Mouse (Mus musculus) gastrocnemius, postnatal 36 days (tissue): Measurements from ENCODE around the gene Skp1a. TPM values are rescaled to one million over a fixed set of nuclear protein-coding genes. Genes with fewer than 3 reads are reported as not detected.

Source experiments
- DNase-seq, 2 experiments: peaks; one replicate each; pipeline ENCODE4 v3.0.0; 2022
- intact Hi-C: fragments of 180-260 bp; cut with DNase I; formaldehyde crosslinking; loops from one replicate; pipeline ENCODE4 v1.15.1; 2025
- total RNA-seq, 2 experiments: library from RNA; stranded (reverse); gene quantifications; 2 replicates each; pipeline ENCODE4 v1.2.3; 2021

The Skp1a gene
- total RNA-seq, 2 experiments from 2014 or later, result 244 to 259 TPM

DNA sequence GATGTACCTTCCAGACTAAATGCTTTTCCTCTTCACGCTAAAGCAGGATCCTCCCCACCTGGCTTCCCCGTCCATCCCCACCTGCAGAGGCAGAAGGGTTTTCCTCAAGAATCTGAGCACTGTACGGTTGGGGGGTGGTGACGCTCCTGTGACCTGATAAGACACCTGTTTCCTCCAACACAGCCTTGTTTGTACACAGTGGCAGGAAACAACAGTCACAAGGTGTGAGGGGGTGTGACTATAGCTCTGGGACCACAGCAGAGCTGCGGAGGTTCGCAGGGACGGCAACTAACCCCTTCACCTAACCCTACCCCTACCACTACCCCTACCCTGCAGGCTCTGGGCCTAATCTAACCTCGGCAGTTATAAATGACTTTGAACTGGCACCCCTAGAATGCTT, 43.6 kb downstream of the Skp1a start:
- DNase-seq, result no peak
- intact Hi-C loops, result no loop called here

DNA sequence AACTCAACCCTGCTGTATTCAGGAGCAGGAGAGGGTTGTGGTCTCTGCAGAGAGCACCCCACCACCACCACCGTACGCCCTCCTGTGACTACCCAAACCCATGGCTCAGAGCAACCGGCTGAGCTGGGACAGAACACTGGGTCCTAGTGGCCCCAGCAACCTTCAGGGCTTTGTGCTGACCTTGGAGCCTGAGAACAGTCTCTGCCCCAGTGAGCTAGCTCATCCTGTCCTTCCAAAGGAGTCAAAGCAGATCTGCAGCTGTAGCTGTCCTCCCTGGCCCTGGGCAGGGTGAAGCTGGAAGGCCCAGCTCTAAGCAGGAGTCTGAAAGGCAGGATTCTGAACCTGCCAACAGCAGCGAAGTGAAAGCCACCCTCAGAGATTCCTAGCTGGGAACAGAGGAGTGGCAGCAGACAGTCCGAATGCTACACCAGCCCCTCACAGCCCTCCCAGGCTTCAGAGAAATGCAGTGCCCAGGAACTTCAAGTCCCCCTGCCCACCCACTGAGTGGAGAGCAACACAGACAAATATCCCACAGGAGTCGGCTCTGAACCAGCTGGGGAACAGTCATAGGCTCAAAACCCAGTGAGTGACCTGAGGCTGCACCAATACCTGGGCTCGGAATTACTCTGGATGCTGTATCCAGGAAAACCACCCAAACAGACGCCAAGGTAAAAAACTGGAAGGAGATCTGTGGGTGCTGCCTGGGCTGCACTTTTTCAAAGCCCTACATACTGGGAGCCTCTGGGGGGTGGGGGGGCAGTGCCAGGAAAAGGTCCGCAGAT, 44.2 kb downstream of the Skp1a start:
- no peak for DNase-seq
- intact Hi-C loops, result no loop called here

DNA sequence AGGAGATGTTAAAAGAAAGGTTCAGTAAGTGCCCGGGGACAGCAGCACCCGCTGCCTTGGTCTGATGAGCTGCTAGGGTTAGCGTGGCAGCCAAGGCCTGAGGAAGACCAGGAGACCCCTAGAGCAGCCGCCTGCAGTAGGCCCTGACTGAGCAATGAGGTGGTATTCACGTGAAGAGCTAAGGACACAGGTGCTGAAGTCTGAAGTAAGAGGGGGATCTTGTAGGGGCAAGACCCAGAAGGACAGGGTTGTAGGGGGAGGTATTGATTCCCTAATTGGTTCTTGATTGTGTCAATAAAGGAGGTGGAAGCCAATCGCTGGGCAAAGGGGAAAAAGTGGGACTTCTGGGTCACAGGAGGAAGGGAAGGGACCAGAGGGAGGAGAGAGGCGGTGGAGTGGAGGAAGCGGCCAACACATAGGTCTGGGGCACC, 45.2 kb downstream of the Skp1a start:
- no peak for DNase-seq
- intact Hi-C loops, result no loop called here

DNA sequence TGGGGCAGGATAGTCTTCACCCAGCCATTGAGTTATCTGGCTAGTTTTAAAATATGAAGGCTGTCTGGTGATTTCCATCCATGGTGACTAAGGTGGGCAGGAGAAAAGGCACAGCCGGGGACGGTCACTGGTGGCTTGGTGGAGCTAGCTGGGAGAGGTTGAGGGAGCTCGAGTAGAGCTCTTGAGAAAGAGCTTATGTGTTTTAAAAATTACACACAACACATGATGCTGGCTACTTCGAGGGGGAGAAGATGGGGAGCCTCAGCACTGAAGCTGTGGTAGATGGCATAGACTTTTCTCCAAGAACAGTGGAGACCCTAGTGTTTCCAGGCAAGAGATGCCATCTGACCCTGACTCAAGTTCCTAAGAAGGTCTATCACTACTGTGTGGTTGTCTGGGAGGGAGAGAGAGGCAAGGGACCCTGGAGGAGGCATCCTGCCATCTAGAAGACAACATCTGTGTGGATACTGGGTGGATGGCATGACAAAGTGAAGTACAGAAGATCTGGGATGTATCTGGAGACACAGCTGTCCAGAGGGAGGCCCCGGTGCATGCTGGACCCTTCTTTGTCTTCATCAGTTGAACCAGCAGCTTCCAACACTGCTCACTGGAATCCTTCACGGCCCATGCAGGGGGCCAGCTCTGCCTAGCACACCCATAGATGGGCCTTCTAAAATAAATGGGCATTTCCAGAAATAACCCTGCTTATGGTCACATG, 45.8 kb downstream of the Skp1a start:
- intact Hi-C loops, result no loop called here
- no peak for DNase-seq

DNA sequence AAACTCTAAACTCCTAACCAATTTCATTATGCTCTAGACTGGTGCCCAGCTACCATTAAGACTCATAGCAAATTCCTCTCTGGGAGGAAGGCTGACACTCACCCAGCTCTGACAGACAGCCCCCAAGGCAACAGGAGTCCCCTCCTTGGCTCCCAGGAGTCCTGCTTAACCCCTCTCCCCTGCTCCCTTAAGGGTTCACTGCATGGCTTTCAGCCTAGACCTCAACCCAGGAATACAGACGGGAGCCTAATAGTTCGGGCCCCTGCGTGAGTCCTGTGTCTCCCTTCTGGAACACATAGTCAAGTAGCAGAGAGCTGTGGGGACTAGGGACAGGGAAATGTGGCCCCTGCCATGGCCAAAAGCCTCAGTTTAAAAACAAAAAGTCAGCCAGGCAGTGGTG, 46.4 kb downstream of the Skp1a start:
- intact Hi-C loops, result no loop called here
- no peak for DNase-seq

GRCm38 (mm10) chr11:52278991-52279390, 47.2 kb downstream of the Skp1a start:
- intact Hi-C loops, result no loop called here
- DNase-seq, result no peak

GRCm38 (mm10) chr11:52279611-52280145, 47.9 kb downstream of the Skp1a start:
- DNase-seq, result no peak
- intact Hi-C loops, result no loop called here

GRCm38 (mm10) chr11:52280566-52281455, 49.0 kb downstream of the Skp1a start:
- intact Hi-C loops, result no loop called here

DNA sequence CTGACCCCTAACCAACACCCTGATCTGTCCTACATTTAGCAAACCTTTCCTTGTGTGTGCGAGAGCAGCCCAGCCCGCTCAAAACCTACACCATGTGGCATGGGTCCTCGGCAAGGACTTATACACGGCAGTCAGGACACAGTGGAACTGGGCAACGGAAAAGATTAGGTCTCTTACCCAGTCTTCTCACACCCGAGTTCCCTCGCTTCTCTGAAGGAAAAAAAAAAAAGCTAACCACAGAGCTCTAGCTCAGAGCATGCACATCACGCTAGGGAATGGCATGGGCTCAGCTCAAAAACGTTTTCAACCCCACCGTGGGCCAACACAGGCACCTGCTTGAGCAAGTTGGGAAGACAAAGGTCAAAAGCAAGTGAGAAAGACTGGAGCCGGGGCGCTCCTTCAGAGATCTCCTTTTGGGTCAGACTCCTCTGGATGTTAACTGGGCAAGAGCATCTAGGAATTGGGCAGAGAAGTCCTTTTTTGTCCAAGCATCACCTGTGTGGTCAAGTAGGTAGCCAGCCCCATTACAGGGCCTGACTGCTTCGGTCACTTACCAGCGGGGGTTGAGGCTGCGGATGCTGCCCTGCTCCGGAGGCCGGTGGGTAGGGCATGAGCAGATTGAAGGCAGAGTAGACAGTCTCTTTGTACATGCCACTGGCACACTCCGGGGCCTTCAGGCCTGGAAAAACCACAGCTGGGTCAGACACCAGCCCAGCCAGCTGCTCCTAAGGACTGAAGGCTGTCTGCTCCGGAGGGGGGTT, 50.0 kb downstream of the Skp1a start:
- DNase-seq, result no peak
- intact Hi-C loops, result no loop called here

More at GRCm38 (mm10) chr11:52280566-52281455, 49.0 kb downstream of the Skp1a start:
- DNase-seq, result no peak

GRCm38 (mm10) chr11:52282420-52282773, 50.6 kb downstream of the Skp1a start:
- DNase-seq, result no peak
- intact Hi-C loops, result no loop called here

DNA sequence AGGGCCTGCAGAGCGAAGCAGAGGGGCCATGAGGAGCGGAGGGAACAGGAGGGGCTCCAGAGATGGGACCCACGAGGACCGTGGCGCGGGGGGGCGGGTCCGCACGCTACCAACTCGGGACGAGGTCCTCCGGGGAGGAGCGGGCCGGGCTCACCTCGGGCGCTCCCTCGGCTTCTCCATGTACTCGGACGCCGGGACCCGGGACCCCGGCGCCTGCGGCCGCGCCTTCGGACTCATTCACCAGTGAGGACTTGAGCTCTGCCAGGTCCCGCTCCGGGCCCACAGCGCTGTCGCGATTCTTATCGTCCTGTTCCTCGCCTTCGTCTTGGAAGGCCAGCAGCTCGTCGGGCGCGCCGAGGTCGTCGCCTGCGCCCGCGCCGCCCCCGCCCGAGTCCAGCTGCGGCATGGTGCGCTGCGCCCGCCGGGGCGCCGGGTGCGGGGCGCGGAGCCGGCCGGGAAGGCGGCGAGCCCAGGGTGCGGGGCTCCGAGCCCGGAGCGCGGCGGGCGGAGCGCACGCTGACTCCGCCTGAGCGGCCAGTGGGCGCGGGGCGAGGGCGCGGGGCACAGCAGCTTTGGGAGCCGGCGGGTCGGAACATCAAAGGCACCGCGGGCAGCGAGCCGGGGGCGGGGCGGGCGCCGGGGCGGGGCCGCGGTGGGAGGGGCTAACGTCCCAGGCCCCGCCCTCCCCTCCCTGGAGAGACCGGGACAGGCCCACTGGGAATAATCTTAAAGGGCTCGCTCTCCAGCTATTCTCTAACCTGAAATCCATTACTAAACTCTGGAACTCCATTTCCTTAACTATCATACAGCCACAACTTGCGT, 51.2 kb downstream of the Skp1a start, which contains the start of gene Tcf7:
TSS of gene Tcf7 (minus strand) at position 241 of the 822 bp plus-strand sequence.
- peak in 1 of 2 experiments; percentile 36 for DNase-seq
- intact Hi-C loops, result no loop called here

DNA sequence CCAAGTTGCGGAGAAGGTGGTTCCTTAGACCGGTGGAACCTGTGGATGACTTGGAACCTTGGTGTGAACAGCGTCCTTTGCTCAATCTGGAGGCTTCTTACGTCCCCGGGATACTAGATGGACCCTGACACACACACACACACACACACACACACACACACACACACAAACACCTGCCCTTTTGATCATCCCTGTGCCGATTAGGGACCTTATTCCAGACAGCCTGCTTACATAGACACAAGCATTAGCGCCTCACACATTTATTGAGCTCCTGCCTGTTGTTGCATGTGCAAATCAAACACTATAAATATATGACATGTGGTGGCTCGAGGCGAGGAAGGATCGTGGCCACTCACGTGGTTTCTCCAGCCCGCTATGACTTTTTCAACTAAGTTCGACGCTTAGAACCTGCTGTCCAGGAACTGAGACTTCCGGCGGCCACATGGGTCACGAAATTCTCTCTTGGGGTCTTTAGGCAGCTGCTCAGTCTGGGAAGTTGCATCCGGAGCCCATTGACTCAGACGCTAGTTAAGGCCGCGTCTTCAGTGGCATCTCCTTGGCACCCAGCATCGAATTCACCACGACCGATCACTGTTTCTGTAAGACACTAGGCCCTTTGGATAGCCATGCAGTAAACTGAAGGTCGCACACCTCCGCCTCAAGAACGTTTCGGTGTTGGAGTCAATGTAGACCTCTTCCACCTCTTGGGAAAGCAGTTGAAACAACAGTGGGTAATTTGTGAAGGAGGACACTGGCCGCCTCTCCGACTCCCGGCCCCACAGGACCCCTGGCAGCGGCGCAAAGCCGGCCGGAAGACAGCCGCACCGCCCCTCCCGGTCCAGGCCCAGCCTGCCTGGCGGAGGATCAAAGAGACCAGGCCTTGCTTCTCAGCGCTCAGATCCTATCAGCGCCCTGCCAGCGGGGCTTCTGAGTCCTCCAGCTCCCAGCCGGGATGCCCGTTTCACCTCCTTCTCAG, 52.1 kb downstream of the Skp1a start:
- DNase-seq, result peak; percentile 40 to 43
- intact Hi-C loops, result no loop called here

DNA sequence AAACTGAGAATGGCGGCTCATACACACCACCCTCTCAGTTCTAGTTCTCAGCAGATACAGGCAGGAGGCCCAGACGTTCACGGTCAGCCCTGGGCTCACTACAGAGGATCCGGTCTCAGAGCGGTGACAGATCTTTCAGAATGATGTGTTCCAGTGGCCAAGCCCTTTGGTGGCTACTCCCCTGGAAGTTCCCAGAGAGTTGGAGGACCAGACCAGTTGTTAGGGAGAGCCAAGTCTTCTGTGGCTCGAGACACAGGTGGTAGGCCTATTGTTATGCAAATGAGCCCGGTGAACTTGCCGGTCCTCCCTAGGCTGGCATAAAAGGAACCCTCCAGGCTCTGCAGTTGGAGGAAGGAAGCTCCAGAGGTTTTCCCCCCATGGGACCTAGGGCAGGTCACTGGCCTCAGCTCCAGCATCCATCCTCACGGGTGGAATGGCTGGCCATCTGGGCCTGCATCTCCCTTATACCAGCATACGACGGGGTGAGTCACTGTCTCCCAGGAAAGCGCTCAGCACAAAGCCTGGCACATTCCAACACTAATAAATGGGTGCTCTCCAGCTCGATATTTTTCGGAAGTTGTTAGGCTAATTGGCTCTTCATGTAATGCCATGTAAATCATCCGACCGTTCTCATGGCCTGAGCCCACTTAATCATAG, 54.6 kb downstream of the Skp1a start:
- no peak for DNase-seq
- intact Hi-C loops, result no loop called here

DNA sequence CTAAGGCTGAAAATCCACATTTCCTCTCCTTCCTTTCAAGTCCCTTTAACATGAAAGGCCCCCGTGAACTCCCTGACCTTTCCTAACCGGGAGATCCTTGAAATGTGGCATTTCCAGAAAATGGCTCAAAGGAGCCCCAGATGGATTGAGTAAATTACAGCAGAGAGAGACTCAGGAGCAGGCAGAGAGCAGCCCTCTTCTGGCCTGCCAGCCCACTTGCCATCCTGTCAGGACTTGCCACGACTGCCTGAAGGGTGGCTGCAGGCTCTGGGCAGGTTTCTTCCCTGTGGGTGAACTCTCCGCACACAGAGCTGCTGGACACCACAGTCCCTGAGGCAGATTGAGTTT, 55.1 kb downstream of the Skp1a start:
- intact Hi-C loops, result no loop called here

GRCm38 (mm10) chr11:52292346-52292745, 60.6 kb downstream of the Skp1a start:
- intact Hi-C loops, result no loop called here
- no peak for DNase-seq

More for the DNA sequence above, 55.1 kb downstream of the Skp1a start:
- no peak for DNase-seq

DNA sequence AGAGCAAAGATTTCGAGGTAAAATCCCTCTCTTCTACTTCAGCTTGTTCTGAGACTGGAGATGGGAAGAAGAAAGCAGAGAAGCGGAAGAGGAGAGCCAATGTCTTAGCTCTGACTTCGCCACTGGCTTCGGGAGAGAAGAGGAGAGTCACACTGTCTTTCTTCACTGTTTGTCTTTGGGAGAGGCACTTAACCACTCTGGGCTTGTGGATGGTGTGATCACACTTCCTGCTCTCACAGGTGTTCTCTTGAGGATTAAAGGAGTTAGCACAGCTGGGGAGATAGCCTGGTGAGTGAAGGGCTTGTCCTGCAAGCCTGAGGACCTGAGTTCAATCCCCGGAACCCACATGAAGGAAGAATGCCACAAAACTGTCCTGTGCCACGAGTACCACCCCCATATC, 61.1 kb downstream of the Skp1a start:
- DNase-seq, result no peak
- intact Hi-C loops, result no loop called here

- DNase-seq, result peak in 1 of 2 experiments; percentile 4
Measured at GRCm38 (mm10) chr11:52294103-52294502, 62.3 kb downstream of the Skp1a start.

More at GRCm38 (mm10) chr11:52294103-52294502, 62.3 kb downstream of the Skp1a start:
- intact Hi-C loops, result no loop called here
